Mouse (Mus musculus) forebrain, postnatal 0 days (tissue): ENCODE measurements around the gene Ttll11. TPM values are rescaled to one million over a fixed set of nuclear protein-coding genes. Genes with fewer than 3 reads are reported as not detected.

Experiments used
- ATAC-seq: fragments of 200-750 bp; cut with Nextera tagmentation; 2 replicates; pipeline ENCODE4 v1.8.0; 2017; ENCODE audit warnings: mild to moderate bottlenecking, moderate library complexity
- DNase-seq: peaks from one replicate; pipeline ENCODE4 v3.0.0-alpha.2; 2015
- H3K27ac ChIP-seq: fragments of 300-500 bp; sonication (generic); 2 replicates; pipeline ENCODE4 v1.5.1; 2014; ENCODE audit warnings: low read depth, mild to moderate bottlenecking, antibody characterized with exemption, low read length, moderate library complexity, mixed read lengths
- H3K27me3 ChIP-seq: fragments of 300-500 bp; sonication (generic); 2 replicates; pipeline ENCODE4 v1.6.1; 2014; ENCODE audit warnings: mild to moderate bottlenecking, low read length, mixed read lengths; ENCODE audit not compliant: insufficient read depth
- H3K36me3 ChIP-seq: fragments of 300-500 bp; sonication (generic); 2 replicates; pipeline ENCODE4 v1.6.1; 2014; ENCODE audit warnings: mild to moderate bottlenecking, moderate library complexity; ENCODE audit not compliant: insufficient read depth
- H3K4me1 ChIP-seq: fragments of 300-500 bp; sonication (generic); 2 replicates; pipeline ENCODE4 v1.6.1; 2014; ENCODE audit warnings: antibody characterized with exemption; ENCODE audit not compliant: insufficient read depth
- H3K4me2 ChIP-seq: fragments of 300-500 bp; sonication (generic); 2 replicates; pipeline ENCODE4 v1.6.1; 2014; ENCODE audit warnings: low read depth, mild to moderate bottlenecking, moderate library complexity
- H3K4me3 ChIP-seq: fragments of 300-500 bp; sonication (generic); 2 replicates; pipeline ENCODE4 v1.5.1; 2014; ENCODE audit warnings: low read depth, low read length, mixed read lengths
- H3K9ac ChIP-seq: fragments of 300-500 bp; sonication (generic); 2 replicates; pipeline ENCODE4 v1.6.1; 2014; ENCODE audit warnings: mild to moderate bottlenecking
- H3K9me3 ChIP-seq: fragments of 300-500 bp; sonication (generic); 2 replicates; pipeline ENCODE4 v1.6.1; 2016; ENCODE audit warnings: low read length
- CTCF ChIP-seq: sonication (generic); IDR thresholded peaks from 2 replicates; pipeline ENCODE4 v1.5.1; 2016; ENCODE audit warnings: antibody characterized with exemption, control low read depth, low read depth
- WGBS: fragments of 180-500 bp; shearing (Covaris S2); extraction: QIAGEN DNeasy Blood & Tissue Kit; methylation state at CpG from one replicate; pipeline ENCODE4 v1.1.7; 2014; 5-methylcytosine and 5-hydroxymethylcytosine counted together
- polyA plus RNA-seq: library from polyadenylated mRNA; unstranded; fragments of >200 nt; fragmentation: Nextera tagmentation; extraction: Ambion mirVana; gene quantifications from 2 replicates; pipeline ENCODE4 v1.2.1, GENCODE M21; 2015
- total RNA-seq: library from RNA; depleted of rRNA; stranded (reverse); fragments of >200 nt; gene quantifications from 2 replicates; pipeline ENCODE4 v1.2.3, GENCODE M21; 2014

Ttll11 gene
- total and polyA plus RNA-seq, 2 experiments from 2014 or later, result 7.2 to 9.2 TPM

- no peaks in the 10 kb centered on the region; the same call in 1 of the 2 replicates for H3K4me1 ChIP-seq
- TF ChIP-seq CTCF, result no peak
- no peak overlapping the region for H3K9ac ChIP-seq
- DNase-seq, result no peak
- peaks cover 25% of the 10 kb centered on the region for H3K36me3 ChIP-seq
- ATAC-seq, result peak; percentile 44
- 53% methylated on average over 18 of the region's 18 CpGs for WGBS
- no peak overlapping the region; the same call in 1 of the 2 replicates for H3K27ac ChIP-seq
- H3K4me3 ChIP-seq, result no peak overlapping the region
- H3K4me2 ChIP-seq, result no peak overlapping the region
- no peaks in the 10 kb centered on the region for H3K27me3 ChIP-seq
- no peaks in the 10 kb centered on the region for H3K9me3 ChIP-seq
Measured at GRCm38 (mm10) chr2:35731671-35732449, 247.9 kb downstream of the Ttll11 start.

- H3K27ac ChIP-seq, result 0 out of 2 replicates have a peak overlapping the region, but pooled peaks have one; percentile 35
- H3K4me3 ChIP-seq, result no peak overlapping the region
- no peaks in the 10 kb centered on the region; the same call in 1 of the 2 replicates for H3K4me1 ChIP-seq
- DNase-seq (no peak), ATAC-seq (peak; percentile 30)
- H3K36me3 ChIP-seq, result peaks cover 32% of the 10 kb centered on the region
- H3K9me3 ChIP-seq, result no peaks in the 10 kb centered on the region
- H3K4me2 ChIP-seq, result no peak overlapping the region
- H3K27me3 ChIP-seq, result no peaks in the 10 kb centered on the region
- peak overlapping the region; percentile 18; the same call in 1 of the 2 replicates for H3K9ac ChIP-seq
- peak; percentile 48 for TF ChIP-seq CTCF
- whole genome bisulfite sequencing, result 46% methylated on average over 16 of the region's 16 CpGs
Measured at GRCm38 (mm10) chr2:35729077-35730065, 250.3 kb downstream of the Ttll11 start.

GRCm38 (mm10) chr2:35728633-35729032 lies 251.1 kb downstream of the Ttll11 start:
- DNase-seq, result no peak
- H3K27me3 ChIP-seq, result no peaks in the 10 kb centered on the region
- H3K27ac ChIP-seq, result 0 out of 2 replicates have a peak overlapping the region, but pooled peaks have one; percentile 35
- H3K4me1 ChIP-seq, result no peaks in the 10 kb centered on the region; the same call in 1 of the 2 replicates
- H3K9ac ChIP-seq, result 0 out of 2 replicates have a peak overlapping the region, but pooled peaks have one; percentile 18
- no peak for TF ChIP-seq CTCF
- no peaks in the 10 kb centered on the region for H3K9me3 ChIP-seq
- peaks cover 34% of the 10 kb centered on the region for H3K36me3 ChIP-seq
- no peak overlapping the region for H3K4me3 ChIP-seq
- ATAC-seq, result no peak; the same call in 1 of the 2 replicates
- no peak overlapping the region for H3K4me2 ChIP-seq
- 46% methylated on average over 5 of the region's 5 CpGs for WGBS

- ATAC-seq (no peak), DNase-seq (no peak)
- Histone ChIP-seq H3K27me3 (no peaks in the 10 kb centered on the region), H3K27ac (no peak overlapping the region), H3K4me2 (no peak overlapping the region), H3K9ac (no peak overlapping the region), H3K36me3 (peaks cover 76% of the 10 kb centered on the region), H3K4me1 (no peaks in the 10 kb centered on the region; the same call in 1 of the 2 replicates), H3K9me3 (no peaks in the 10 kb centered on the region), H3K4me3 (no peak overlapping the region)
- 72% methylated on average over 7 of the region's 7 CpGs for WGBS
- no peak for TF ChIP-seq CTCF
Measured at GRCm38 (mm10) chr2:35723691-35724090, 256.0 kb downstream of the Ttll11 start.

- no peak overlapping the region for H3K4me3 ChIP-seq
- DNase-seq (no peak), ATAC-seq (no peak)
- H3K36me3 ChIP-seq, result peaks cover 76% of the 10 kb centered on the region
- no peak overlapping the region for H3K4me2 ChIP-seq
- no peaks in the 10 kb centered on the region for H3K27me3 ChIP-seq
- no peaks in the 10 kb centered on the region for H3K9me3 ChIP-seq
- WGBS, result 96% methylated on average over 6 of the region's 6 CpGs
- H3K27ac ChIP-seq, result no peak overlapping the region
- no peak for TF ChIP-seq CTCF
- no peak overlapping the region for H3K9ac ChIP-seq
- no peaks in the 10 kb centered on the region for H3K4me1 ChIP-seq
Measured at GRCm38 (mm10) chr2:35723267-35723666, 256.4 kb downstream of the Ttll11 start.

- no peak for DNase-seq
- no peak overlapping the region for H3K9ac ChIP-seq
- H3K27ac ChIP-seq, result no peak overlapping the region
- H3K27me3 ChIP-seq, result no peaks in the 10 kb centered on the region
- H3K36me3 ChIP-seq, result peaks cover 76% of the 10 kb centered on the region
- WGBS, result 71% methylated on average over 9 of the region's 9 CpGs
- H3K9me3 ChIP-seq, result no peaks in the 10 kb centered on the region
- H3K4me3 ChIP-seq, result no peak overlapping the region
- no peak for ATAC-seq
- TF ChIP-seq CTCF, result no peak
- no peaks in the 10 kb centered on the region for H3K4me1 ChIP-seq
- H3K4me2 ChIP-seq, result no peak overlapping the region
Measured at GRCm38 (mm10) chr2:35722821-35723220, 256.9 kb downstream of the Ttll11 start.
